Mouse (Mus musculus): ENCODE measurements around the gene Slc30a1.

- TF ChIP-seq POLR2A (IDR thresholded peaks at IDR 0.05; ENCODE audit: insufficient read depth, low read length), result no peak
- no peak for TF ChIP-seq CTCF (IDR thresholded peaks at IDR 0.05; ENCODE audit: low read depth, low read length)
- TF ChIP-seq EP300 (IDR thresholded peaks at IDR 0.05; ENCODE audit: insufficient read depth, low read depth, low read length), result no peak
Observed at GRCm38 (mm10) chr1:191950611-191951010, 44.0 kb downstream of the Slc30a1 start.

Data from ES-Bruce4 (cell line).